ENCODE assay signal across 8 mouse cellular contexts in genomic region chr4:133729007-133729406, GRCm38 (mm10). TPM values are rescaled to one million over a fixed set of nuclear protein-coding genes. Genes with fewer than 3 reads are reported as not detected.
DNase-seq lines count a peak whose midpoint lies in the region; ATAC-seq and TF ChIP-seq lines count a peak whose summit lies in the region.

No protein-coding gene starts in this region.

- H3K27ac ChIP-seq in kidney, embryonic 14.5 days (ENCODE audit: low read depth, low read length): peak overlapping the region; percentile 20; the same call in 1 of the 2 replicates
- no peak overlapping the region; the same call in 1 of the 2 replicates for H3K27ac ChIP-seq in forebrain, embryonic 11.5 days (ENCODE audit: low read depth, low read length)
- peak overlapping the region; percentile 86 for H3K27ac ChIP-seq in hindbrain, postnatal 0 days

- H3K4me3 ChIP-seq in kidney, embryonic 14.5 days (ENCODE audit: low read length): no peak overlapping the region
- H3K4me3 ChIP-seq in forebrain, embryonic 11.5 days (ENCODE audit: low read depth, low read length): no peak overlapping the region
- H3K4me3 ChIP-seq in hindbrain, postnatal 0 days (ENCODE audit: low read length): no peak overlapping the region
- no peak overlapping the region for H3K4me3 ChIP-seq in myocyte

- H3K9me3 ChIP-seq in kidney, embryonic 14.5 days (ENCODE audit: control insufficient read depth, low read length): no peaks in the 10 kb centered on the region
- H3K9me3 ChIP-seq in forebrain, embryonic 11.5 days (ENCODE audit: control insufficient read depth, low read length): no peaks in the 10 kb centered on the region
- no peaks in the 10 kb centered on the region for H3K9me3 ChIP-seq in hindbrain, postnatal 0 days (ENCODE audit: low read length)

- peaks cover 6% of the 10 kb centered on the region; the same call in 1 of the 2 replicates for H3K36me3 ChIP-seq in kidney, embryonic 14.5 days (ENCODE audit: control insufficient read depth, insufficient read depth, low read length)
- no peaks in the 10 kb centered on the region for H3K36me3 ChIP-seq in forebrain, embryonic 11.5 days (ENCODE audit: control insufficient read depth, insufficient read depth, low read length)
- H3K36me3 ChIP-seq in hindbrain, postnatal 0 days (ENCODE audit: insufficient read depth, low read length): no peaks in the 10 kb centered on the region
- H3K36me3 ChIP-seq in myocyte (ENCODE audit: control insufficient read depth, insufficient read depth): no peaks in the 10 kb centered on the region

- peak overlapping the region; percentile 39 for H3K4me2 ChIP-seq in kidney, embryonic 14.5 days (replicated peaks; ENCODE audit: low read depth, low read length)
- 0 out of 2 replicates have a peak overlapping the region, but pooled peaks have one; percentile 36 for H3K4me2 ChIP-seq in forebrain, embryonic 11.5 days (ENCODE audit: low read depth, low read length, severe bottlenecking)
- H3K4me2 ChIP-seq in hindbrain, postnatal 0 days (ENCODE audit: low read depth, low read length): peak overlapping the region; percentile 44
- peak overlapping the region; percentile 79 for H3K4me2 ChIP-seq in myocyte (ENCODE audit: low read depth)

- H3K27me3 ChIP-seq in kidney, embryonic 14.5 days (ENCODE audit: control insufficient read depth, insufficient read depth, low read length): no peaks in the 10 kb centered on the region
- H3K27me3 ChIP-seq in forebrain, embryonic 11.5 days (ENCODE audit: control insufficient read depth, insufficient read depth, low read length): no peaks in the 10 kb centered on the region
- no peaks in the 10 kb centered on the region for H3K27me3 ChIP-seq in hindbrain, postnatal 0 days (ENCODE audit: insufficient read depth, low read length)
- H3K27me3 ChIP-seq in myocyte (ENCODE audit: control insufficient read depth, insufficient read depth, insufficient read length): no peaks in the 10 kb centered on the region

- no peak for TF ChIP-seq CTCF in hindbrain, postnatal 0 days (IDR thresholded peaks at IDR 0.05; ENCODE audit: low read depth)

- H3K9ac ChIP-seq in kidney, embryonic 14.5 days (ENCODE audit: low read depth, low read length): no peak overlapping the region
- H3K9ac ChIP-seq in forebrain, embryonic 11.5 days (ENCODE audit: low read length): no peak overlapping the region
- H3K9ac ChIP-seq in hindbrain, postnatal 0 days (replicated peaks; ENCODE audit: low read length): no peak overlapping the region

- H3K4me1 ChIP-seq in kidney, embryonic 14.5 days (ENCODE audit: control insufficient read depth, insufficient read depth, low read length): peaks cover 58% of the 10 kb centered on the region
- peaks cover 30% of the 10 kb centered on the region for H3K4me1 ChIP-seq in forebrain, embryonic 11.5 days (replicated peaks; ENCODE audit: control insufficient read depth, insufficient read depth, low read length)
- peaks cover 42% of the 10 kb centered on the region for H3K4me1 ChIP-seq in hindbrain, postnatal 0 days (ENCODE audit: insufficient read depth, low read length)

- no peak for ATAC-seq in kidney, embryonic 14.5 days (ENCODE audit: low FRiP score, low TSS enrichment)
- ATAC-seq in forebrain, embryonic 11.5 days (replicated peaks; ENCODE audit: low FRiP score): no peak
- no peak for ATAC-seq in hindbrain, postnatal 0 days

- peaks cover 100% of the 10 kb centered on the region for H3K79me2 ChIP-seq in myocyte (ENCODE audit: control insufficient read depth, insufficient read depth)

- 46% methylated on average over 6 of the region's 6 CpGs for WGBS in kidney, embryonic 14.5 days
- 81% methylated on average over 6 of the region's 6 CpGs for WGBS in forebrain, embryonic 11.5 days
- WGBS in hindbrain, postnatal 0 days: 34% methylated on average over 6 of the region's 6 CpGs

- H3ac ChIP-seq in myocyte (ENCODE audit: control insufficient read depth, insufficient read length): no peak overlapping the region

- DNase-seq in kidney, adult 18-20 months: no peak
- DNase-seq in forebrain, embryonic 11.5 days (ENCODE audit: low spot score): no peak
- no peak for DNase-seq in hindbrain, postnatal 0 days (ENCODE audit: low spot score)
- no peak for DNase-seq in layer of hippocampus, adult 9-11 months
- no peak for DNase-seq in urinary bladder, postnatal 36 days (ENCODE audit: low spot score in 2 of 2)
- no peak for DNase-seq in lung, adult 18-20 months

- no peak for TF ChIP-seq POLR2A in myocyte (IDR thresholded peaks at IDR 0.05; ENCODE audit: insufficient read length, low read depth)

TF ChIP-seq in myocyte, 11 proteins besides CTCF, POLR2A, EP300 and RAD21:
- TF ChIP-seq MYOD1 (IDR thresholded peaks at IDR 0.05; ENCODE audit: control insufficient read depth in 1 of 3, insufficient read length in 2 of 3, low read depth in 2 of 3) (no peak), POLR2AphosphoS2 (IDR thresholded peaks at IDR 0.05; ENCODE audit: insufficient read length, low read depth) (no peak), REST (IDR thresholded peaks at IDR 0.05; ENCODE audit: insufficient read depth, insufficient read length) (no peak), MAX (IDR thresholded peaks at IDR 0.05; ENCODE audit: low read depth) (no peak), USF1 (IDR thresholded peaks at IDR 0.05; ENCODE audit: low read depth) (no peak), TCF3 (IDR thresholded peaks at IDR 0.05; ENCODE audit: insufficient read length, low read depth) (no peak), E2F4 (IDR thresholded peaks at IDR 0.05; ENCODE audit: insufficient read depth) (no peak), MYOG (IDR thresholded peaks at IDR 0.05; ENCODE audit: control insufficient read depth in 1 of 3, insufficient read depth in 1 of 3, insufficient read length in 2 of 3, low read depth in 2 of 3) (no peak), SRF (IDR thresholded peaks at IDR 0.05; ENCODE audit: control insufficient read depth, insufficient read length, low read depth) (no peak), CEBPB (IDR thresholded peaks at IDR 0.05; ENCODE audit: insufficient read depth, poor library complexity, severe bottlenecking) (no peak), TCF12 (IDR thresholded peaks at IDR 0.05; ENCODE audit: insufficient read depth, poor library complexity, severe bottlenecking) (no peak)

RNA-seq across cellular contexts. Expression of gene Arid1a, which starts 27.6 kb away (rescaled TPM):
- 40.5 and 51.7 TPM in 2 replicates for polyA plus RNA-seq in kidney, embryonic 14.5 days (2014; fragmentation: Nextera tagmentation; extraction: Ambion mirVana)
- 54.2 and 56.6 TPM in 2 replicates for polyA plus RNA-seq in forebrain, embryonic 11.5 days (2014; fragmentation: Nextera tagmentation; extraction: Ambion mirVana)
- 54.1 and 59.1 TPM in 2 replicates for total RNA-seq in hindbrain, postnatal 0 days (2014; rRNA removed)
- 17.6 and 17.7 TPM in 2 replicates for polyA plus RNA-seq in hindbrain, postnatal 0 days (2015; fragmentation: Nextera tagmentation; extraction: Ambion mirVana)
- 23.2 TPM for polyA plus RNA-seq in myocyte (2012; fragmentation: generic; extraction: Trizol)

RNA-seq across cellular contexts. Expression of gene Pigv, which starts 56.6 kb away (rescaled TPM):
- polyA plus RNA-seq in kidney, embryonic 14.5 days (2014; fragmentation: Nextera tagmentation; extraction: Ambion mirVana): 12.6 and 16.9 TPM in 2 replicates
- 17.2 and 17.8 TPM in 2 replicates for polyA plus RNA-seq in forebrain, embryonic 11.5 days (2014; fragmentation: Nextera tagmentation; extraction: Ambion mirVana)
- 11.3 and 13.4 TPM in 2 replicates for total RNA-seq in hindbrain, postnatal 0 days (2014; rRNA removed)
- polyA plus RNA-seq in hindbrain, postnatal 0 days (2015; fragmentation: Nextera tagmentation; extraction: Ambion mirVana): 13.0 and 14.0 TPM in 2 replicates
- 9.8 TPM for polyA plus RNA-seq in myocyte (2012; fragmentation: generic; extraction: Trizol)
